Mouse (Mus musculus): ENCODE results near the gene Npy1r. TPM values are rescaled to one million over a fixed set of nuclear protein-coding genes. Genes with fewer than 3 reads are reported as not detected.

Gene Npy1r
- total and polyA plus RNA-seq, 3 experiments, result not detected

DNA sequence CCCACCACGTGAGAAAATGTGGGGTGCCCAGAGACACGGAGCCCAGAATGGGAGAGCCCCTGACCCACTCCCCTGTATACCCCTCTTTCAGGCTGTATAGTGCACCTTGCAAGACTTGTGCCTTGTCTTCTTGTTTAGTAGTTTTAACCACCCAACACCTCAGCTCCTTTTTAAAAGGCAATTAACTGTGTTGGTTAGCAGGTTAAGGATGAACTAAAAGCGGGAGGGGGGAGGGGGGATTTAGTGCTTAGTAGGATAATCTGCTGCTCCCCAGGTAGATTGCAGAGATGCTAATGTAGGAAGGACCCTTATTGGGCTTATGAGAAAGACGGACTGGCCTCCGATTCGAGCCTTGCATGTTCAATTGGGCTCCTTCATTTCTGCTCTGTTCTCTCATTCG is 1.0 kb downstream of the Npy1r start:
- TF ChIP-seq NELFE (IDR thresholded peaks at IDR 0.05; ENCODE audit: low read depth, low read length) (no peak), ETS1 (IDR thresholded peaks at IDR 0.05; ENCODE audit: low read depth, low read length) (no peak), MEF2A (IDR thresholded peaks at IDR 0.05; ENCODE audit: extremely low read depth, insufficient replicate concordance, low read depth, low read length, poor library complexity, severe bottlenecking) (no peak)
- H3K9ac ChIP-seq (ENCODE audit: control insufficient read depth, low read depth, low read length, poor library complexity, severe bottlenecking), result no peak overlapping the region
- H3K4me1 ChIP-seq (ENCODE audit: control insufficient read depth in 1 of 2, insufficient read depth in 2 of 2, low read length in 2 of 2), result no peaks in the 10 kb centered on the region
- H3K79me2 ChIP-seq (ENCODE audit: control insufficient read depth, insufficient read depth, low read length, poor library complexity), result no peaks in the 10 kb centered on the region
- no peaks in the 10 kb centered on the region for H3K9me3 ChIP-seq (replicated peaks; ENCODE audit: insufficient read depth, low read length)
- no peak overlapping the region for H3K27ac ChIP-seq (ENCODE audit: control insufficient read depth, low read depth, low read length)
- no peaks in the 10 kb centered on the region for H3K27me3 ChIP-seq (ENCODE audit: control insufficient read depth in 1 of 2, insufficient read depth in 2 of 2, low read length in 2 of 2)
- H3K36me3 ChIP-seq (ENCODE audit: control insufficient read depth in 1 of 2, insufficient read depth in 2 of 2, low read length in 2 of 2), result no peaks in the 10 kb centered on the region
- H3K4me3 ChIP-seq (ENCODE audit: control insufficient read depth in 1 of 2, insufficient read depth in 1 of 2, low read depth in 2 of 2, low read length in 2 of 2), result no peak overlapping the region
- no peak for DNase-seq (ENCODE audit: low read depth, low spot score)

DNA sequence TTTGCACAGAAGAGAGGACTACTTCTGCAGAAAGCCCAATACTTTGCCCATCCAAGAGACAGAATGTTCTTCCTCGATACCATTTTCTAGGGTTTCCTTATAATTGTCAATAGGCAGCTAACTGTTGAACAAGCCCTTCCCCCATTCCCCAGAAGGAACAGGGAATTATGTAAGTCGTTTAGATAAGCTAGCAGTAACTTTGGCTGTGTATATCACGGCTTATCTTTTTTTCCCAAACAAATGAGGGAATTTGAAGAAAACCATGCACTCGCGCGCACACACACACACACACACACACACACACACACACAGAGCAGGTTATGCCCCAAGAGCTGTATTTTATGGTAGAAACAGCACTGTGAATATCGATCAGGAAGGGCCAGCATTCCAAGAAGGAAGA is 1.8 kb downstream of the Npy1r start:
- DNase-seq (ENCODE audit: low read depth, low spot score), result no peak
- H3K79me2 ChIP-seq (ENCODE audit: control insufficient read depth, insufficient read depth, low read length, poor library complexity), result no peaks in the 10 kb centered on the region
- H3K27ac ChIP-seq (ENCODE audit: control insufficient read depth, low read depth, low read length), result no peak overlapping the region
- no peak overlapping the region for H3K9ac ChIP-seq (ENCODE audit: control insufficient read depth, low read depth, low read length, poor library complexity, severe bottlenecking)
- no peaks in the 10 kb centered on the region for H3K36me3 ChIP-seq (ENCODE audit: control insufficient read depth in 1 of 2, insufficient read depth in 2 of 2, low read length in 2 of 2)
- no peaks in the 10 kb centered on the region for H3K27me3 ChIP-seq (ENCODE audit: control insufficient read depth in 1 of 2, insufficient read depth in 2 of 2, low read length in 2 of 2)
- H3K4me1 ChIP-seq (ENCODE audit: control insufficient read depth in 1 of 2, insufficient read depth in 2 of 2, low read length in 2 of 2), result no peaks in the 10 kb centered on the region
- no peaks in the 10 kb centered on the region for H3K9me3 ChIP-seq (replicated peaks; ENCODE audit: insufficient read depth, low read length)
- H3K4me3 ChIP-seq (ENCODE audit: control insufficient read depth in 1 of 2, insufficient read depth in 1 of 2, low read depth in 2 of 2, low read length in 2 of 2), result no peak overlapping the region
- TF ChIP-seq E2F4 (IDR thresholded peaks at IDR 0.05; ENCODE audit: borderline replicate concordance, low read depth, low read length), result no peak
- no peak for TF ChIP-seq HCFC1 (IDR thresholded peaks at IDR 0.05; ENCODE audit: low read depth, low read length)
- TF ChIP-seq ZMIZ1 (IDR thresholded peaks at IDR 0.05; ENCODE audit: low read depth, low read length), result no peak
- no peak for TF ChIP-seq ELF1 (IDR thresholded peaks at IDR 0.05; ENCODE audit: low read depth, low read length)
- TF ChIP-seq GABPA (IDR thresholded peaks at IDR 0.05; ENCODE audit: low read depth, low read length), result no peak
- TF ChIP-seq CHD2 (IDR thresholded peaks at IDR 0.05; ENCODE audit: low read length), result no peak
- TF ChIP-seq ETS1 (IDR thresholded peaks at IDR 0.05; ENCODE audit: low read depth, low read length), result no peak
- TF ChIP-seq RCOR1 (IDR thresholded peaks at IDR 0.05; ENCODE audit: low read depth, low read length), result no peak
- no peak for TF ChIP-seq MYC (IDR thresholded peaks at IDR 0.05; ENCODE audit: low read depth, low read length)
- TF ChIP-seq MAX (IDR thresholded peaks at IDR 0.05; ENCODE audit: low read length), result no peak
- TF ChIP-seq POLR2A (IDR thresholded peaks at IDR 0.05; ENCODE audit: control insufficient read depth in 1 of 2, insufficient read depth in 1 of 2, low read depth in 1 of 2, low read length in 2 of 2, poor library complexity in 1 of 2), result no peak
- TF ChIP-seq EP300 (IDR thresholded peaks at IDR 0.05; ENCODE audit: low read depth in 1 of 2, low read length in 2 of 2), result no peak
- TF ChIP-seq SMC3 (IDR thresholded peaks at IDR 0.05; ENCODE audit: low read depth, low read length), result no peak
- no peak for TF ChIP-seq MEF2A (IDR thresholded peaks at IDR 0.05; ENCODE audit: extremely low read depth, insufficient replicate concordance, low read depth, low read length, poor library complexity, severe bottlenecking)
